Mouse (Mus musculus) kidney, adult 2 months (tissue): Measurements from ENCODE around the gene Stpg3. TPM values are rescaled to one million over a fixed set of nuclear protein-coding genes. Genes with fewer than 3 reads are reported as not detected.

ENCODE experiments used
- DNase-seq: peaks from one replicate; pipeline ENCODE4 v3.0.0; 2021
- H3K27ac ChIP-seq: fragments of 200-500 bp; 2 replicates; pipeline ENCODE4 v1.5.1; 2012; ENCODE audit warnings: low read depth, low read length, control low read depth, inconsistent platforms; ENCODE audit not compliant: insufficient read depth
- H3K27me3 ChIP-seq: fragments of 200-500 bp; replicated peaks from 2 replicates; pipeline ENCODE4 v1.6.1; 2012; ENCODE audit warnings: mild to moderate bottlenecking, moderate library complexity, low read length, inconsistent platforms; ENCODE audit not compliant: control insufficient read depth, insufficient read depth
- H3K36me3 ChIP-seq: fragments of 200-500 bp; 2 replicates; pipeline ENCODE4 v1.6.1; 2012; ENCODE audit warnings: mild to moderate bottlenecking, moderate library complexity, low read length, inconsistent platforms; ENCODE audit not compliant: control insufficient read depth, insufficient read depth
- H3K4me1 ChIP-seq: fragments of 200-500 bp; 2 replicates; pipeline ENCODE4 v1.6.1; 2011; ENCODE audit warnings: low read length; ENCODE audit not compliant: control insufficient read depth, insufficient read depth
- H3K4me3 ChIP-seq: fragments of 200-500 bp; 2 replicates; pipeline ENCODE4 v1.5.1; 2011; ENCODE audit warnings: mild to moderate bottlenecking, low read depth, low read length, control low read depth; ENCODE audit not compliant: insufficient read depth
- CTCF ChIP-seq: fragments of 200-500 bp; conservative IDR thresholded peaks from 2 replicates; pipeline ENCODE4 v1.5.1; 2011; ENCODE audit warnings: low read depth, mild to moderate bottlenecking, control low read depth, low read length, moderate library complexity, mixed read lengths; ENCODE audit not compliant: insufficient read depth, insufficient read length
- POLR2A ChIP-seq: fragments of 200-500 bp; IDR thresholded peaks from one replicate; pipeline ENCODE4 v1.6.1; 2011; ENCODE audit warnings: low read depth, low read length, control low read depth
- WGBS: fragments of 180-500 bp; shearing (Covaris S2); methylation state at CpG from one replicate; pipeline ENCODE4 v1.1.7; 2018; 5-methylcytosine and 5-hydroxymethylcytosine counted together
- polyA plus RNA-seq: library from polyadenylated mRNA; depleted of rRNA; stranded (reverse); fragments of >200 nt; gene quantifications from 2 replicates; pipeline ENCODE4 v1.2.3, GENCODE M21; 2012

The Stpg3 gene
- polyA plus RNA-seq, 1 experiment = 0.42 TPM

GRCm38 (mm10) chr2:25242101-25242506, 27.7 kb upstream of the Stpg3 start, which contains the start of the genes Rnf208 and Cysrt1:
Gene Rnf208 (plus strand): TSS chr2:25242255.
Gene Cysrt1 (minus strand): TSS chr2:25242452.
- Histone ChIP-seq H3K4me3 (peak within 1 kb of the TSS; percentile 59), H3K27ac (peak within 1 kb of the TSS; percentile 32; the same call in 1 of the 2 replicates), H3K36me3 (no peaks in the 10 kb centered on the region), H3K27me3 (no peaks in the 10 kb centered on the region), H3K4me1 (peaks cover 14% of the 10 kb centered on the region; the same call in 1 of the 2 replicates)
- no peak for DNase-seq
- WGBS = under 1% methylated on average over 41 of the region's 59 CpGs
- TF ChIP-seq POLR2A (no peak), CTCF (no peak)

GRCm38 (mm10) chr2:25241438-25241775, 27.0 kb upstream of the Stpg3 start:
- H3K4me1 ChIP-seq = peaks cover 14% of the 10 kb centered on the region; the same call in 1 of the 2 replicates
- no peaks in the 10 kb centered on the region for H3K36me3 ChIP-seq
- no peak for TF ChIP-seq CTCF
- TF ChIP-seq POLR2A = no peak
- DNase-seq = no peak
- H3K27me3 ChIP-seq = no peaks in the 10 kb centered on the region
- H3K4me3 ChIP-seq = no peak overlapping the region; the same call in 1 of the 2 replicates
- 10% methylated on average over 6 of the region's 6 CpGs for WGBS
- no peak overlapping the region; the same call in 1 of the 2 replicates for H3K27ac ChIP-seq

- peak; percentile 92 for DNase-seq
Measured at GRCm38 (mm10) chr2:25240723-25241437, 26.4 kb upstream of the Stpg3 start.

GRCm38 (mm10) chr2:25240310-25240709, 25.9 kb upstream of the Stpg3 start:
- peak overlapping the region; percentile 61; the same call in 1 of the 2 replicates for H3K27ac ChIP-seq
- no peaks in the 10 kb centered on the region for H3K27me3 ChIP-seq
- DNase-seq = no peak
- WGBS = 60% methylated on average over 8 of the region's 8 CpGs
- H3K36me3 ChIP-seq = no peaks in the 10 kb centered on the region
- no peak for TF ChIP-seq CTCF
- TF ChIP-seq POLR2A = no peak
- peaks cover 22% of the 10 kb centered on the region for H3K4me1 ChIP-seq
- H3K4me3 ChIP-seq = peak overlapping the region; percentile 43; the same call in 1 of the 2 replicates

More at GRCm38 (mm10) chr2:25240723-25241437, 26.4 kb upstream of the Stpg3 start:
- TF ChIP-seq CTCF (no peak), POLR2A (no peak)
- Histone ChIP-seq H3K4me1 (peaks cover 17% of the 10 kb centered on the region), H3K27ac (peak overlapping the region; percentile 61; the same call in 1 of the 2 replicates), H3K4me3 (peak overlapping the region; percentile 43), H3K36me3 (no peaks in the 10 kb centered on the region), H3K27me3 (no peaks in the 10 kb centered on the region)
- 2% methylated on average over 29 of the region's 29 CpGs for WGBS

- no peaks in the 10 kb centered on the region for H3K27me3 ChIP-seq
- TF ChIP-seq POLR2A (no peak), CTCF (no peak)
- no peak for DNase-seq
- WGBS = 81% methylated on average over 3 of the region's 3 CpGs
- no peaks in the 10 kb centered on the region for H3K36me3 ChIP-seq
- H3K4me3 ChIP-seq = no peak overlapping the region
- H3K4me1 ChIP-seq = peaks cover 22% of the 10 kb centered on the region
- H3K27ac ChIP-seq = no peak overlapping the region
Measured at GRCm38 (mm10) chr2:25239766-25240165, 25.3 kb upstream of the Stpg3 start.

GRCm38 (mm10) chr2:25238106-25238505, 23.7 kb upstream of the Stpg3 start:
- TF ChIP-seq POLR2A (no peak), CTCF (no peak)
- Histone ChIP-seq H3K4me1 (peaks cover 22% of the 10 kb centered on the region), H3K4me3 (no peak overlapping the region), H3K36me3 (no peaks in the 10 kb centered on the region), H3K27me3 (no peaks in the 10 kb centered on the region), H3K27ac (peak overlapping the region; percentile 50; the same call in 1 of the 2 replicates)
- DNase-seq = no peak

- H3K4me1 ChIP-seq = peaks cover 22% of the 10 kb centered on the region
- H3K27me3 ChIP-seq = no peaks in the 10 kb centered on the region
- TF ChIP-seq CTCF = no peak
- no peak for TF ChIP-seq POLR2A
- DNase-seq = peak; percentile 76
- 50% methylated on average over 4 of the region's 4 CpGs for WGBS
- no peaks in the 10 kb centered on the region for H3K36me3 ChIP-seq
- H3K27ac ChIP-seq = peak overlapping the region; percentile 62; the same call in 1 of the 2 replicates
- no peak overlapping the region for H3K4me3 ChIP-seq
Measured at GRCm38 (mm10) chr2:25237522-25237921, 23.1 kb upstream of the Stpg3 start.

GRCm38 (mm10) chr2:25236614-25237013, 22.2 kb upstream of the Stpg3 start, which contains the start of gene Rnf224:
Gene Rnf224 (minus strand): TSS chr2:25236787.
- no peak for DNase-seq
- Histone ChIP-seq H3K27me3 (no peaks in the 10 kb centered on the region), H3K36me3 (no peaks in the 10 kb centered on the region), H3K27ac (peak within 1 kb of the TSS; percentile 62; the same call in 1 of the 2 replicates), H3K4me1 (peaks cover 22% of the 10 kb centered on the region), H3K4me3 (no peak within 1 kb of the TSS)
- no peak for TF ChIP-seq CTCF
- no peak for TF ChIP-seq POLR2A
- 50% methylated on average over 8 of the region's 8 CpGs for WGBS
